Mouse (Mus musculus): ENCODE results near the gene Pard6a. TPM values are rescaled to one million over a fixed set of nuclear protein-coding genes. Genes with fewer than 3 reads are reported as not detected.

Gene Pard6a
- polyA plus RNA-seq, 1 experiment = 82.9 TPM

GRCm38 (mm10) chr8:105694051-105694799, 6.7 kb upstream of the Pard6a start:
- no peaks in the 10 kb centered on the region for H3K36me3 ChIP-seq (ENCODE audit: control insufficient read depth, insufficient read depth, low read length)
- H3K4me3 ChIP-seq (ENCODE audit: control insufficient read depth, low read depth, low read length) = peak overlapping the region; percentile 41
- no peak overlapping the region for H3K27ac ChIP-seq (ENCODE audit: control insufficient read depth, insufficient read depth, low read depth, low read length)
- peaks cover 19% of the 10 kb centered on the region for H3K4me1 ChIP-seq (ENCODE audit: control insufficient read depth, insufficient read depth, low read length)
- TF ChIP-seq CTCF (IDR thresholded peaks at IDR 0.05; ENCODE audit: control insufficient read depth, insufficient read depth, insufficient replicate concordance, low read depth, low read length) (no peak), POLR2A (IDR thresholded peaks at IDR 0.05; ENCODE audit: control insufficient read depth, low read depth, low read length) (no peak)
- no peaks in the 10 kb centered on the region for H3K27me3 ChIP-seq (ENCODE audit: control insufficient read depth, insufficient read depth, low read length)

DNA sequence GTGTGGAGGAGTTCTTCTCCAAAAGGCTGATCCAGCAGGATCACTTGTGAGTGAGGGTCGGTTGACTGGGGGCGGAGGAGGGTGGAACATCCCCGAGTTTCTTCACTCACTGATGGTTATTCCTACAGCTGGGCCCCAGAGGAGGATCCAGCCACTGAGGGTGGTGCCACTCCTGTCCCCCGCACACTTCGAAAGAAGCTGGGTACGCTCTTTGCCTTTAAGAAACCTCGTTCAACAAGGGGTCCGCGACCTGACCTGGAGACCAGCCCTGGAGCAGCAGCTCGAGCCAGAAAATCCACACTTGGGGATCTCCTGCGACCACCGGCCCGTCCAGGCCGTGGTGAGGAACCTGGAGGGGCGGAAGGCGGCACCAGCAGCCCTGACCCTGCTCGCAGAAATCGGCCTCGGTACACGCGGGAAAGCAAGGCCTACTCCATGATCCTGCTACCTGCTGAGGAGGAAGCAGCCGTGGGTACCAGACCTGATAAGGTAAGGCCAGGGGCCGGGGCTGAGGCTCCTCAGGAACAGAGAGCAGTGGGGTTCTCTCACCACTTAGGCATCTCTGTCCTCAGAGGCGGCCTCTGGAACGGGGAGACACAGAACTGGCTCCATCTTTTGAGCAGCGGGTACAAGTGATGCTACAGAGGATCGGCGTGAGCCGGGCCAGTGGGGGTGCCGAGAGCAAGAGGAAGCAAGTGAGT, 5.7 kb upstream of the Pard6a start:
- Histone ChIP-seq H3K27me3 (ENCODE audit: control insufficient read depth, insufficient read depth, low read length) (no peaks in the 10 kb centered on the region), H3K36me3 (ENCODE audit: control insufficient read depth, insufficient read depth, low read length) (no peaks in the 10 kb centered on the region)

DNA sequence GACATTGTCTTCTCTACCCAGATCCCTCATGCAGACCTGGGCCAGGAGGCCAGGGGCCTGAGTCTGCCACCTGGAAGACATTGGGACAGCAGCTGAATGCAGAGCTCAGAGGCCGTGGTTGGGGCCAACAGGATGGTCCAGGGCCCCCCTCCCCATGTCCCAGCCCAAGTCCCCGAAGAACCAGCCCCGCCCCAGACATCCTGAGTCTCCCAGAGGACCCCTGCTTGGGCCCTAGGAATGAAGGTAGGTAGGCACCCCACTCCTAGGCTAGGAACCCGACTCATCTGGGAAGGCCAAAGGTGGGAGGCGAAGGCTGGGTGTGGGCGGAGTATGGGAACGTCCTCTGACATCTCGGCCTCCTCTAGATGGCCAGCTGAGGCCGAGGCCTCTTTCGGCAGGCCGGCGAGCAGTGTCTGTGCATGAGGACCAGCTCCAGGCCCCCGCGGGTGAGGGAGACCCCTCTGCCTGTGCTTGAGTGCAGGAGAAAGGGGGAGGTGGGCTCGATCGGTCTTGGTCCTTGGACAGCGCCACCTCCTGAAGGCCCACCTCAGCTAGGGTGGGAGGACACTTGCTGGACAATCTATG, 3.7 kb upstream of the Pard6a start:
- no peak for TF ChIP-seq POLR2A (IDR thresholded peaks at IDR 0.05; ENCODE audit: control insufficient read depth, low read depth, low read length)
- TF ChIP-seq CTCF (IDR thresholded peaks at IDR 0.05; ENCODE audit: control insufficient read depth, insufficient read depth, insufficient replicate concordance, low read depth, low read length) = no peak
- Histone ChIP-seq H3K27ac (ENCODE audit: control insufficient read depth, insufficient read depth, low read depth, low read length) (no peak overlapping the region), H3K27me3 (ENCODE audit: control insufficient read depth, insufficient read depth, low read length) (no peaks in the 10 kb centered on the region), H3K36me3 (ENCODE audit: control insufficient read depth, insufficient read depth, low read length) (no peaks in the 10 kb centered on the region), H3K4me1 (ENCODE audit: control insufficient read depth, insufficient read depth, low read length) (peaks cover 30% of the 10 kb centered on the region), H3K4me3 (ENCODE audit: control insufficient read depth, low read depth, low read length) (no peak overlapping the region)

More for the DNA sequence above, 5.7 kb upstream of the Pard6a start:
- Histone ChIP-seq H3K4me1 (ENCODE audit: control insufficient read depth, insufficient read depth, low read length) (peaks cover 21% of the 10 kb centered on the region), H3K4me3 (ENCODE audit: control insufficient read depth, low read depth, low read length) (no peak overlapping the region), H3K27ac (ENCODE audit: control insufficient read depth, insufficient read depth, low read depth, low read length) (no peak overlapping the region)
- no peak for TF ChIP-seq CTCF (IDR thresholded peaks at IDR 0.05; ENCODE audit: control insufficient read depth, insufficient read depth, insufficient replicate concordance, low read depth, low read length)
- no peak for TF ChIP-seq POLR2A (IDR thresholded peaks at IDR 0.05; ENCODE audit: control insufficient read depth, low read depth, low read length)

- TF ChIP-seq POLR2A (IDR thresholded peaks at IDR 0.05; ENCODE audit: control insufficient read depth, low read depth, low read length) = no peak
- TF ChIP-seq CTCF (IDR thresholded peaks at IDR 0.05; ENCODE audit: control insufficient read depth, insufficient read depth, insufficient replicate concordance, low read depth, low read length) = no peak
These were observed 2.2 kb upstream of the Pard6a start for GRCm38 (mm10) chr8:105698734-105699133.

GRCm38 (mm10) chr8:105699488-105700215, 1.3 kb upstream of the Pard6a start:
- no peak overlapping the region for H3K27ac ChIP-seq (ENCODE audit: control insufficient read depth, insufficient read depth, low read depth, low read length)
- TF ChIP-seq CTCF (IDR thresholded peaks at IDR 0.05; ENCODE audit: control insufficient read depth, insufficient read depth, insufficient replicate concordance, low read depth, low read length) (no peak), POLR2A (IDR thresholded peaks at IDR 0.05; ENCODE audit: control insufficient read depth, low read depth, low read length) (no peak)
- H3K4me3 ChIP-seq (ENCODE audit: control insufficient read depth, low read depth, low read length) = peak overlapping the region; percentile 93
- peaks cover 30% of the 10 kb centered on the region for H3K4me1 ChIP-seq (ENCODE audit: control insufficient read depth, insufficient read depth, low read length)
- H3K27me3 ChIP-seq (ENCODE audit: control insufficient read depth, insufficient read depth, low read length) = no peaks in the 10 kb centered on the region
- no peaks in the 10 kb centered on the region for H3K36me3 ChIP-seq (ENCODE audit: control insufficient read depth, insufficient read depth, low read length)

More at GRCm38 (mm10) chr8:105698734-105699133, 2.2 kb upstream of the Pard6a start:
- Histone ChIP-seq H3K27me3 (ENCODE audit: control insufficient read depth, insufficient read depth, low read length) (no peaks in the 10 kb centered on the region), H3K36me3 (ENCODE audit: control insufficient read depth, insufficient read depth, low read length) (no peaks in the 10 kb centered on the region), H3K4me1 (ENCODE audit: control insufficient read depth, insufficient read depth, low read length) (peaks cover 31% of the 10 kb centered on the region), H3K4me3 (ENCODE audit: control insufficient read depth, low read depth, low read length) (no peak overlapping the region), H3K27ac (ENCODE audit: control insufficient read depth, insufficient read depth, low read depth, low read length) (no peak overlapping the region)

DNA sequence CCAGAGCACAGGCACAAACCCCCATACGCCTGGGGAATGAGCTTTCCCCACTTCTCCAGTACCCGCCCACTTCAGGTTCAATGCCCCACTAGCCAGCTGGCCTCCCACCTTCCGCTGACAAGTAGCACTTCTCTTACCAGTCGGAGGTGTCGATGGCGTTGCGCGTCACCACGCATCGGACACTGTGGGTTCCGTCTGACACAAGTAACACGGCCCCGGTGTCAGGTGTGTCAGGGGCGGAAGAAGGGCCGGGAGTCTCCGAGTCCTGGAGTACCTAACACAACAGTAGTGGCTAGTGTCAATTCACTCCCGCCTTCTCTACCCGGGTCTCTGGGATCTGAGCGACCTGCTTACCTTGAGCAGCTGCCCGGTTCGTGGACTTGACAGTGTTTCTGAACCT, 382 bp upstream of the Pard6a start:
- H3K27me3 ChIP-seq (ENCODE audit: control insufficient read depth, insufficient read depth, low read length) = no peaks in the 10 kb centered on the region
- H3K36me3 ChIP-seq (ENCODE audit: control insufficient read depth, insufficient read depth, low read length) = no peaks in the 10 kb centered on the region
- TF ChIP-seq POLR2A (IDR thresholded peaks at IDR 0.05; ENCODE audit: control insufficient read depth, low read depth, low read length) (no peak), CTCF (IDR thresholded peaks at IDR 0.05; ENCODE audit: control insufficient read depth, insufficient read depth, insufficient replicate concordance, low read depth, low read length) (no peak)
- peaks cover 23% of the 10 kb centered on the region for H3K4me1 ChIP-seq (ENCODE audit: control insufficient read depth, insufficient read depth, low read length)
- peak overlapping the region; percentile 29; the same call in 1 of the 2 replicates for H3K27ac ChIP-seq (ENCODE audit: control insufficient read depth, insufficient read depth, low read depth, low read length)
- peak overlapping the region; percentile 93 for H3K4me3 ChIP-seq (ENCODE audit: control insufficient read depth, low read depth, low read length)
